Mouse (Mus musculus): ENCODE data around the gene Dlgap3.

GRCm38 (mm10) chr4:127256739-127257138 is 87.7 kb downstream of the Dlgap3 start:
- TF ChIP-seq MAFK (IDR thresholded peaks at IDR 0.05; ENCODE audit: insufficient read depth, low read depth, low read length) (no peak), ZC3H11A (IDR thresholded peaks at IDR 0.05; ENCODE audit: borderline replicate concordance, low read depth, low read length) (no peak), ZNF384 (IDR thresholded peaks at IDR 0.05; ENCODE audit: low read depth, low read length) (no peak), HCFC1 (IDR thresholded peaks at IDR 0.05; ENCODE audit: borderline replicate concordance, insufficient read depth, low read length) (no peak)

All from ES-E14 (cell line).